Mouse (Mus musculus) stomach, postnatal 0 days (tissue): ENCODE results near the gene Stxbp4.

Experiments used
- CTCF ChIP-seq: IDR thresholded peaks from 2 replicates; pipeline ENCODE4 v1.5.1; 2016; ENCODE audit warnings: antibody characterized with exemption, low read depth, mild to moderate bottlenecking, moderate library complexity
- EP300 ChIP-seq: optimal IDR thresholded peaks from 2 replicates; pipeline ENCODE3; 2016; ENCODE audit warnings: antibody characterized with exemption

GRCm38 (mm10) chr11:90663052-90663451 lies 25.2 kb upstream of the Stxbp4 start:
- no peak for TF ChIP-seq EP300
- no peak for TF ChIP-seq CTCF
